8 mouse cellular contexts compared by ENCODE assay signal in genomic region chr7:25006586-25007364, GRCm38 (mm10). TPM values are rescaled to one million over a fixed set of nuclear protein-coding genes. Genes with fewer than 3 reads are reported as not detected.
DNase-seq lines count a peak whose midpoint lies in the region; ATAC-seq and TF ChIP-seq lines count a peak whose summit lies in the region.

No protein-coding gene starts in this region.

- TF ChIP-seq CTCF in cortical plate, adult 2 months (IDR thresholded peaks at IDR 0.05; ENCODE audit: extremely low read depth, insufficient read depth, low read length): no peak

- H3K36me3 ChIP-seq in neural tube, embryonic 14.5 days (ENCODE audit: control insufficient read depth, insufficient read depth, low read length): no peaks in the 10 kb centered on the region

- DNase-seq in left cerebral cortex, adult 11 months (ENCODE audit: low spot score): peak; percentile 63
- DNase-seq in left cerebral cortex, postnatal 4 days: no peak
- peak; percentile 63 to 68 for DNase-seq in lung, adult 18-20 months
- no peak for DNase-seq in heart, postnatal 4 days
- DNase-seq in kidney, adult 9 months: no peak
- DNase-seq in kidney, postnatal 36 days: no peak

- 70% methylated on average over 12 of the region's 12 CpGs for WGBS in neural tube, embryonic 14.5 days

- no peaks in the 10 kb centered on the region for H3K27me3 ChIP-seq in neural tube, embryonic 14.5 days (ENCODE audit: control insufficient read depth, insufficient read depth, low read length)

- intact Hi-C loops in left cerebral cortex, postnatal 4 days (cut with DNase I): no loop called here

- H3K9me3 ChIP-seq in neural tube, embryonic 14.5 days (ENCODE audit: control insufficient read depth, low read length): no peaks in the 10 kb centered on the region

- TF ChIP-seq POLR2A in cortical plate, adult 2 months (IDR thresholded peaks at IDR 0.05; ENCODE audit: extremely low read depth, insufficient read depth, low read length): peak; percentile 93

- peak overlapping the region; percentile 92 for H3K27ac ChIP-seq in cortical plate, adult 2 months (ENCODE audit: insufficient read depth, low read length)
- peak overlapping the region; percentile 95 for H3K27ac ChIP-seq in neural tube, embryonic 14.5 days (ENCODE audit: low read depth, low read length)

- H3K9ac ChIP-seq in neural tube, embryonic 14.5 days (replicated peaks; ENCODE audit: low read depth, low read length): no peak overlapping the region

- H3K4me2 ChIP-seq in neural tube, embryonic 14.5 days (ENCODE audit: low read depth, low read length): peak overlapping the region; percentile 58; the same call in 1 of the 2 replicates

- peak overlapping the region; percentile 98; the same call in 1 of the 2 replicates for H3K4me3 ChIP-seq in cortical plate, adult 2 months (ENCODE audit: insufficient read depth, low read length)
- H3K4me3 ChIP-seq in neural tube, embryonic 14.5 days (ENCODE audit: low read depth, low read length): no peak overlapping the region

- peaks cover 9% of the 10 kb centered on the region for H3K4me1 ChIP-seq in cortical plate, adult 2 months (ENCODE audit: control insufficient read depth, insufficient read depth, low read length)
- H3K4me1 ChIP-seq in neural tube, embryonic 14.5 days (ENCODE audit: control insufficient read depth, insufficient read depth, low read length): peaks cover 56% of the 10 kb centered on the region

- no peak for ATAC-seq in neural tube, embryonic 14.5 days (ENCODE audit: low read depth)

RNA-seq across cellular contexts. Expression of gene Atp1a3, which starts 1.0 kb away (rescaled TPM):
- total RNA-seq in left cerebral cortex, postnatal 4 days (2021): 1,000 to 10,000 TPM; 1,141 to 1,280 TPM
- polyA plus RNA-seq in cortical plate, adult 2 months (2012; rRNA removed): 899 and 943 TPM in 2 replicates
- polyA plus RNA-seq in neural tube, embryonic 14.5 days (2014; fragmentation: Nextera tagmentation; extraction: Ambion mirVana): 414 and 429 TPM in 2 replicates
- total RNA-seq in heart, postnatal 4 days (2021): under 1 TPM; 0.31 to 0.47 TPM

RNA-seq across cellular contexts. Expression of gene Rabac1, which starts 34.2 kb away (rescaled TPM):
- 100 to 1,000 TPM; 246 to 251 TPM for total RNA-seq in left cerebral cortex, postnatal 4 days (2021)
- 396 and 421 TPM in 2 replicates for polyA plus RNA-seq in cortical plate, adult 2 months (2012; rRNA removed)
- polyA plus RNA-seq in neural tube, embryonic 14.5 days (2014; fragmentation: Nextera tagmentation; extraction: Ambion mirVana): 319 and 339 TPM in 2 replicates
- total RNA-seq in heart, postnatal 4 days (2021): 100 to 1,000 TPM; 212 to 234 TPM

Comparison
In these comparisons a context has a peak if more than half of its experiments do, and no peak if none do; other contexts are left out.
1. DNase-seq: peak in left cerebral cortex, adult 11 months (single experiment) and lung, adult 18-20 months (2 of 2); none in left cerebral cortex, postnatal 4 days (single experiment), heart, postnatal 4 days (single experiment), kidney, adult 9 months (single experiment) and kidney, postnatal 36 days (0 of 2).
2. RNA of gene Atp1a3, which starts 1.0 kb away (total RNA-seq): 1,141 to 1,280 TPM in left cerebral cortex, postnatal 4 days; 0.31 to 0.47 TPM in heart, postnatal 4 days; every median in the first group is over 100 times any median in the second.